Mouse (Mus musculus) liver, adult 2 months (tissue): ENCODE measurements around the gene Mycl. TPM values are rescaled to one million over a fixed set of nuclear protein-coding genes. Genes with fewer than 3 reads are reported as not detected.

ENCODE experiments used
- DNase-seq: peaks from one replicate; pipeline ENCODE4 v3.0.0-alpha.2; 2011; ENCODE audit warnings: low read depth, low spot score; ENCODE audit errors: extremely low read depth
- H3K27ac ChIP-seq: fragments of 200-500 bp; replicated peaks from 2 replicates; pipeline ENCODE4 v1.5.1; 2012; ENCODE audit warnings: low read depth, mild to moderate bottlenecking, control low read depth, inconsistent platforms, low read length; ENCODE audit not compliant: insufficient read depth
- H3K27me3 ChIP-seq: fragments of 200-500 bp; 2 replicates; pipeline ENCODE4 v1.6.1; 2012; ENCODE audit warnings: mild to moderate bottlenecking, moderate library complexity, low read length, inconsistent platforms; ENCODE audit not compliant: control insufficient read depth, insufficient read depth
- H3K36me3 ChIP-seq: fragments of 200-500 bp; 2 replicates; pipeline ENCODE4 v1.6.1; 2012; ENCODE audit warnings: low read length, inconsistent platforms; ENCODE audit not compliant: control insufficient read depth, insufficient read depth
- H3K4me1 ChIP-seq: fragments of 200-500 bp; 2 replicates; pipeline ENCODE4 v1.6.1; 2011; ENCODE audit warnings: low read length; ENCODE audit not compliant: control insufficient read depth, insufficient read depth
- H3K4me3 ChIP-seq: fragments of 200-500 bp; 2 replicates; pipeline ENCODE4 v1.5.1; 2011; ENCODE audit warnings: low read depth, mild to moderate bottlenecking, control low read depth, low read length, moderate library complexity; ENCODE audit not compliant: insufficient read depth
- H3K79me2 ChIP-seq: fragments of 200-500 bp; 2 replicates; pipeline ENCODE4 v1.6.1; 2012; ENCODE audit warnings: inconsistent platforms, mild to moderate bottlenecking, low read length, moderate library complexity; ENCODE audit not compliant: control insufficient read depth, insufficient read depth
- H3K9ac ChIP-seq: fragments of 200-500 bp; 2 replicates; pipeline ENCODE4 v1.6.1; 2012; ENCODE audit warnings: low read depth, mild to moderate bottlenecking, control low read depth, inconsistent platforms, low read length
- CTCF ChIP-seq: fragments of 200-500 bp; IDR thresholded peaks from 2 replicates; pipeline ENCODE4 v1.5.1; 2011; ENCODE audit warnings: low read depth, low read length, control low read depth
- POLR2A ChIP-seq: fragments of 200-500 bp; IDR thresholded peaks from 2 replicates; pipeline ENCODE4 v1.6.1; 2011; ENCODE audit warnings: low read length, control low read depth; ENCODE audit not compliant: insufficient read depth; ENCODE audit errors: extremely low read depth
- WGBS: fragments of 180-500 bp; shearing (Covaris S2); methylation state at CpG from one replicate; pipeline ENCODE4 v1.1.7; 2018; 5-methylcytosine and 5-hydroxymethylcytosine counted together
- polyA plus RNA-seq: library from polyadenylated mRNA; depleted of rRNA; stranded (reverse); fragments of >200 nt; gene quantifications from 2 replicates; pipeline ENCODE4 v1.2.3, GENCODE M21; 2012
- total RNA-seq: library from RNA; depleted of rRNA; stranded (reverse); fragments of >200 nt; gene quantifications from 2 replicates; pipeline ENCODE4 v1.2.3, GENCODE M21; 2014

Mycl gene
- total and polyA plus RNA-seq, 2 experiments = 3.3 to 7.0 TPM

GRCm38 (mm10) chr4:122974976-122975520 is 20.4 kb upstream of the Mycl start:
- DNase-seq = no peak
- H3K36me3 ChIP-seq = no peaks in the 10 kb centered on the region
- no peak overlapping the region for H3K27ac ChIP-seq
- TF ChIP-seq CTCF (no peak), POLR2A (no peak)
- no peaks in the 10 kb centered on the region for H3K79me2 ChIP-seq
- no peaks in the 10 kb centered on the region for H3K27me3 ChIP-seq
- H3K4me3 ChIP-seq = no peak overlapping the region
- no peak overlapping the region for H3K9ac ChIP-seq
- peaks cover 31% of the 10 kb centered on the region for H3K4me1 ChIP-seq
- 89% methylated on average over 5 of the region's 5 CpGs for WGBS

GRCm38 (mm10) chr4:122976885-122977284 is 18.6 kb upstream of the Mycl start:
- TF ChIP-seq POLR2A (no peak), CTCF (no peak)
- peak; percentile 78 for DNase-seq
- Histone ChIP-seq H3K9ac (0 out of 2 replicates have a peak overlapping the region, but pooled peaks have one; percentile 45), H3K27me3 (no peaks in the 10 kb centered on the region), H3K79me2 (no peaks in the 10 kb centered on the region), H3K27ac (peak overlapping the region; percentile 52), H3K36me3 (no peaks in the 10 kb centered on the region), H3K4me1 (peaks cover 29% of the 10 kb centered on the region), H3K4me3 (no peak overlapping the region)
- 27% methylated on average over 4 of the region's 4 CpGs for WGBS

DNA sequence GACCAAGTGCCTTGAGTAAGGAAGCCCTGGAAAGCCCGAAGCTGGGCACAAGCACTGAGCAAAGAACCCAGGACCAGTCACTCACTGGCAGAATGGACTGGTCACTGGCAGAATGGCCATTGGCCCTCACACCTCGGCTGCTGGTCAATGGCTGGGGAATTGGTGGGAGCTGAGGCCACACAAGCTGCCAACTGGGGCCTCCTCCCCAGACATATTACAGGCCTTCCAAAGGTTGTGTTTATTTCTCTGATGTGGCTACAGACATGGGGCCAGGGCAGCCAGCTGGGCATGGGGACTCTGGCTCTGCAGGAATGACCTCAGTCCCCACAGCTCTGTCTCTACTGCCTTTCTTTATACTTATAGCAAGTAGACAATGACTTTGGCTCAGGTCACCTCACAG is 16.6 kb upstream of the Mycl start:
- Histone ChIP-seq H3K27ac (peak overlapping the region; percentile 86), H3K9ac (no peak overlapping the region), H3K4me3 (no peak overlapping the region), H3K36me3 (no peaks in the 10 kb centered on the region), H3K4me1 (peaks cover 27% of the 10 kb centered on the region), H3K79me2 (no peaks in the 10 kb centered on the region), H3K27me3 (peaks cover 6% of the 10 kb centered on the region; the same call in 1 of the 2 replicates)
- DNase-seq = peak; percentile 98
- TF ChIP-seq POLR2A (no peak), CTCF (no peak)
- WGBS = 9% methylated on average over 2 of the region's 2 CpGs

- 18% methylated on average over 3 of the region's 3 CpGs for whole genome bisulfite sequencing
- no peaks in the 10 kb centered on the region for H3K79me2 ChIP-seq
- H3K4me1 ChIP-seq = peaks cover 27% of the 10 kb centered on the region
- TF ChIP-seq POLR2A (no peak), CTCF (no peak)
- peak overlapping the region; percentile 86 for H3K27ac ChIP-seq
- no peak overlapping the region for H3K4me3 ChIP-seq
- peak; percentile 99 for DNase-seq
- H3K27me3 ChIP-seq = peaks cover 6% of the 10 kb centered on the region; the same call in 1 of the 2 replicates
- peak overlapping the region; percentile 39; the same call in 1 of the 2 replicates for H3K9ac ChIP-seq
- H3K36me3 ChIP-seq = no peaks in the 10 kb centered on the region
Measured at GRCm38 (mm10) chr4:122979826-122980225, 15.6 kb upstream of the Mycl start.

GRCm38 (mm10) chr4:122980684-122981083 is 14.8 kb upstream of the Mycl start:
- Histone ChIP-seq H3K36me3 (no peaks in the 10 kb centered on the region), H3K27ac (peak overlapping the region; percentile 68), H3K4me3 (no peak overlapping the region), H3K4me1 (peaks cover 27% of the 10 kb centered on the region), H3K27me3 (peaks cover 6% of the 10 kb centered on the region; the same call in 1 of the 2 replicates), H3K9ac (peak overlapping the region; percentile 51), H3K79me2 (no peaks in the 10 kb centered on the region)
- 71% methylated on average over 2 of the region's 2 CpGs for WGBS
- DNase-seq = peak; percentile 68
- TF ChIP-seq POLR2A = no peak
- TF ChIP-seq CTCF = no peak

DNA sequence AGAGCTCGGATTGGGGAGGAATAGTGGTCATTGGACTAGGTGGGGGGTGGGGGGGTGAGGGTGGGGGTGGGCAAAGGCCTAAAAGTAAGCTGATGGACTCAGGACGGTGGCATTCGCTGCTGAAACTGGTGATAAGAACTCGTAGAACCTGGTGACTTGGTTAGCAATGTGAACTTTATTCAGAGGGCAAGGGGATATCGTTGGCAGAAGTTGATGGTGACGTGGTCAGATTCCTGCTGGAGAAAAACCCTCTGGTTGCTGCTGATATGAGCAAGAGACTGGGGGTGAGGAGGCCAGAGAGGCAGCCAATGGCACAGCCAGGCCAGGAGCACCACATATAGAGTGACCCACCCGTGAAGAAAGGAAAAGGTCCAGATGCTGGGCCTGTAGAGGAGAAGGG is 14.2 kb upstream of the Mycl start:
- H3K9ac ChIP-seq = no peak overlapping the region
- 60% methylated on average over 7 of the region's 7 CpGs for WGBS
- no peak overlapping the region for H3K27ac ChIP-seq
- peaks cover 27% of the 10 kb centered on the region for H3K4me1 ChIP-seq
- H3K4me3 ChIP-seq = no peak overlapping the region
- no peaks in the 10 kb centered on the region for H3K36me3 ChIP-seq
- TF ChIP-seq CTCF = no peak
- no peak for TF ChIP-seq POLR2A
- peak; percentile 88 for DNase-seq
- H3K27me3 ChIP-seq = peaks cover 6% of the 10 kb centered on the region; the same call in 1 of the 2 replicates
- H3K79me2 ChIP-seq = no peaks in the 10 kb centered on the region
